Mouse (Mus musculus): ENCODE data around the gene Fbxl12. TPM values are rescaled to one million over a fixed set of nuclear protein-coding genes. Genes with fewer than 3 reads are reported as not detected.
A peak's percentile ranks its signal among the peaks of the same experiment; 100 is the strongest.

Fbxl12 gene
- polyA plus RNA-seq, 1 experiment from 2014 or later: 21.5 TPM

DNA sequence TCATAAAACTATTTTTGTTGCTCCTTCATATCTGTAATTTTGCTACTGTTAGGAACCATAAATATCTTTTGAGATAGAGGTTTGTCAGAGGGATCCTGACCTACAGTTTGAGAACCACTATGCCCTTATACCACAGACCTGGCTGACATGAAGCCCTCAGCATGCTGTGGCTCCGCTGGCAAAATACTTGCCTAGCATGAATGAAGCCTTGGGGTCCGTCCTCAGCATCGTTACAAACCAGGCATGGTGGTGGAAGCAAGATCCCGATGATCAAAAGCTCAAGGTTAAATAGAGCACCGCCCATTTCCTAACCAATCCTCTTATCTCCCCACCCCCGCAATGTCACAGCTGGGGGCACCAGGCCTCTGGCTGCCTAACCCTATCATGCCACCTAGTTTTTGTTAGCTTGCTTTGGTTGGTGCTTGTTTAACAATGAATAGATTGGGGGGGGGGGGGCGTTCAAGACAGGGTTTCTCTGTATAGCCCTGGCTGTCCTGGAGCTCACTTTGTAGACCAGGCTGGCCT is 22.0 kb upstream of the Fbxl12 start:
- H3K27ac ChIP-seq: no peak overlapping the region
- 12% methylated on average over 7 of the region's 7 CpGs for WGBS
- H3K4me1 ChIP-seq: peaks cover 13% of the 10 kb centered on the region; the same call in 1 of the 2 replicates
- H3K9me3 ChIP-seq (replicated peaks): no peaks in the 10 kb centered on the region
- no peak overlapping the region for H3K4me3 ChIP-seq
- DNase-seq (ENCODE audit: low spot score): no peak
- no peaks in the 10 kb centered on the region for H3K27me3 ChIP-seq (ENCODE audit: low read depth, poor library complexity, severe bottlenecking)
- peaks cover 39% of the 10 kb centered on the region for H3K36me3 ChIP-seq

DNA sequence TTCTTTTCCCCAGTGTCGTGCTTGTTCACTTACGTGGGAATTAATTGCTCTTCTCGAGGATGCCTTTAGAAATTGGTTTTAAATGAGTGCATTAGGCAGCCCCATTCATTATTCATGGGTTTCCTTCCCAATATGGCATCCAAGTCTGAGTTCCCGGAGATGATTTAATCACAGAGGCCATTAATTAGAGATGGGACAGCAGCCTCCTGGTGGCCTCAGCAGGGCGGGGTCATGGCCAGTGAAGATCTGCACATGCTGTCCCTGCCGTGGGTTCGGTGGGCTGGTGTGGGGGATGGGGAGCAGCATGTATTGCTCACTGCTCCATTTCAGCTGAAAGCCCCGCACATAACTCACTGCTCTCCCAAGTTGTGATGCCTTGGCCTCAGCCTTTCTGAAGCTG is 21.4 kb upstream of the Fbxl12 start:
- no peaks in the 10 kb centered on the region for H3K9me3 ChIP-seq (replicated peaks)
- peaks cover 13% of the 10 kb centered on the region; the same call in 1 of the 2 replicates for H3K4me1 ChIP-seq
- H3K36me3 ChIP-seq: peaks cover 45% of the 10 kb centered on the region
- no peak overlapping the region for H3K27ac ChIP-seq
- DNase-seq (ENCODE audit: low spot score): no peak
- H3K4me3 ChIP-seq: no peak overlapping the region
- WGBS: 40% methylated on average over 8 of the region's 8 CpGs
- H3K27me3 ChIP-seq (ENCODE audit: low read depth, poor library complexity, severe bottlenecking): no peaks in the 10 kb centered on the region

DNA sequence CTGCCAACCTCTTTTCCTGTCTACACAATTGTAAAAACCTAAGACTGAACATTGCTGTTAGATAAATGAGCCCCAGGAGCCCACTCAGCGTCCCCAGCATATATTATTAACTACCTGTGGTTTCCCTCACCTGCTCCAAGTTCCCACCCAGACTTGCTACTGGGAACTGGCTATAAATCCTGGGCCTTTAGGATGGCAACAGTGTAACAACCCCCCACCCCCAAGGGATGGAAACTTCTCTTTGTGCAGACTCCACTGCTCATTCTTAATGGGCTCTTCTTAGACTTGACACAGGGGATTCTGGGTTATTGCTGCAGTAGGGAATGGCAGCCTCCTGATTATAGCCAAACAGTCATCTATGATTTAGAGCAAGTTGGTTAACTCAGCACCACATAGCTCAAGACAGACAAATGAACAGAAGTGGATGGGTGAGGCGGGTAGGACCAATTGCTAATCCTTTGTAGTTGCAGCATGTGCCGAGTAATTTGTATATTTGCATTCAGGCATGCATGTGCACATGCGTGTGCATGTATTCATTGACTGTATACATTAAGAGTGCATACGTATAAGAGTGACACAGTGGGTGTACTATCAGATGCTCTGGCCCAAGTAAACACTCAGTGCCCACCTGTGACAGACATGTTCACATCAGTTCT is 20.5 kb upstream of the Fbxl12 start:
- Histone ChIP-seq H3K36me3 (peaks cover 53% of the 10 kb centered on the region), H3K27ac (no peak overlapping the region), H3K4me3 (no peak overlapping the region), H3K9me3 (replicated peaks) (no peaks in the 10 kb centered on the region), H3K4me1 (peaks cover 13% of the 10 kb centered on the region; the same call in 1 of the 2 replicates), H3K27me3 (ENCODE audit: low read depth, poor library complexity, severe bottlenecking) (no peaks in the 10 kb centered on the region)
- DNase-seq (ENCODE audit: low spot score): no peak
- WGBS: 82% methylated on average over 5 of the region's 5 CpGs

DNA sequence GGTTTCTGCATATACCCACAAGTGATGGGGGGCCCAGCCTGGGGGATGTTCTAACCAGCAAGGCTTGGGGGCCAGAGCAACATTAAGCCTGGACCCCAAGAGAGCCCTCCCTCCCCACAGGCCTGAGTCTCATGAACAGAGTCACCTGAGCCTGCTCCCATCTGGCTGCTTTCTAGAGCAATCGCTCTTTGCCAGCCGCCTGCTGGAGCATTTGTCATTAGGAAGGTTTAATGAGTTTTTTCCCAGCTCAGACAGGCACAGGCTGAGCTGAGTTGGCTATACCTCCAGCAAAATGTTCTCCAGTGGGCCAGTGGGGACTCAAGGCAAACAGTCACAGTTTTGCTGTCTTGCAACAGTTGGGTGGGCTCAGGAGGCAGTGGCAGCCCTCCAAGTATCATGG is 19.8 kb upstream of the Fbxl12 start:
- 63% methylated on average over 2 of the region's 2 CpGs for WGBS
- H3K27ac ChIP-seq: no peak overlapping the region
- no peak for DNase-seq (ENCODE audit: low spot score)
- peaks cover 13% of the 10 kb centered on the region; the same call in 1 of the 2 replicates for H3K4me1 ChIP-seq
- H3K27me3 ChIP-seq (ENCODE audit: low read depth, poor library complexity, severe bottlenecking): no peaks in the 10 kb centered on the region
- H3K9me3 ChIP-seq (replicated peaks): no peaks in the 10 kb centered on the region
- no peak overlapping the region for H3K4me3 ChIP-seq
- peaks cover 61% of the 10 kb centered on the region for H3K36me3 ChIP-seq

DNA sequence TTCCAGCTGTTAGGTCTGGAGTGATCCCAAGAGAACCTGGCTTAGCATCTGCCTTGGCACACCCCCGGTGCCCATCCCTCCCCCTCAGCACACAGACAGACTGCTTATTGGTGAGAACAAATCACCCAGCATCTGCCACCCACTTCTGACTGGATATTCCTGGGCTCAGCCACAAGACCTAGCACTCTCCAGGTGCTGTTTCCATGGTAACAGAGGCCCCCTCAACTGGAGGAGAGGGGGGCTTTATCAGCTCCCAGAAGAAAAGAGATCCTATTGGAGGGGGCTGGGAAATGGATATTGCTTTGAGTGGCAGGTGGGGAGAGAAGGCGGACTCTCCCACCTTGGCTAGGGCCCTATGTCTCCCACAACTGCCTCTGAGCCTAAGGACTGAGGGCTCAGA is 19.4 kb upstream of the Fbxl12 start:
- Histone ChIP-seq H3K27me3 (ENCODE audit: low read depth, poor library complexity, severe bottlenecking) (no peaks in the 10 kb centered on the region), H3K27ac (no peak overlapping the region), H3K36me3 (peaks cover 65% of the 10 kb centered on the region), H3K9me3 (replicated peaks) (no peaks in the 10 kb centered on the region), H3K4me1 (peaks cover 13% of the 10 kb centered on the region; the same call in 1 of the 2 replicates), H3K4me3 (no peak overlapping the region)
- 93% methylated on average over 2 of the region's 2 CpGs for WGBS
- no peak for DNase-seq (ENCODE audit: low spot score)

DNA sequence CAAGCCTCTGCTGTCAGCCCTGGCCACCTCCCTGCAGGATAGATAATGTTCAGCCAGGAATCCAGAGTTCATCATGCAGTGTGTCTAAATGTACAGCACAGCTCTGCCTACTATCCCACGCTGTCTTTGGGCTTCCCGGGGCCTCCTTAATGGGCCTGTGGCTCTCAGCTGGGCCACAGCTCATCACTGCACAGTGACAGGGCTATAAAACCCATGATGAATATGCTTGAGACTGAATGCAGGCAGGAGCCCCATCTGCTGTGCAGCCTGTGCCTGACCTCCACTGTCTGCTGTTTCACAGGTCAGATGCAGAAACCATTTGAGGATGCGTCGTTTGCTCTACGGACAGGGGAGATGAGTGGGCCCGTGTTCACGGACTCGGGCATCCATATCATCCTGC is 18.3 kb upstream of the Fbxl12 start:
- DNase-seq (ENCODE audit: low spot score): no peak
- Histone ChIP-seq H3K27me3 (ENCODE audit: low read depth, poor library complexity, severe bottlenecking) (no peaks in the 10 kb centered on the region), H3K27ac (no peak overlapping the region), H3K4me1 (peaks cover 13% of the 10 kb centered on the region; the same call in 1 of the 2 replicates), H3K36me3 (peaks cover 76% of the 10 kb centered on the region), H3K4me3 (no peak overlapping the region), H3K9me3 (replicated peaks) (no peaks in the 10 kb centered on the region)
- 83% methylated on average over 8 of the region's 8 CpGs for WGBS

DNA sequence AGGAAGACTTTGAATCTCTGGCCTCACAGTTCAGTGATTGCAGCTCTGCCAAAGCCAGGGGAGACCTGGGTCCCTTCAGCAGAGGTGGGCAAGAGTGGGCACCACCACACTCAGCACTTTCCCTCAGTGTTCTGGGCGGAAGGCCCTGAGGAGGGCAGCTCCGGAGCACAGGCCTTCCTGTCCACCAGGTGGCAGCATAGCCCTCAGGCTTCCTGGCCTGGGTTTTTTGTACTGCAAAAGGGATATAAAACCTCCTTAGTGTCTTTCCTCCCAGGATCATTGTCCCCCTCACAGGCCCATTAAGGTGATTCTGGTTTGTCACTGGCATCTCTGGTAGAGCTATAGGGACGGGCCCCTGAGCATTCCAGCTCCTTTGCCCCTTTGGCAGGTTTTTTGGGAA is 17.8 kb upstream of the Fbxl12 start:
- Histone ChIP-seq H3K27me3 (ENCODE audit: low read depth, poor library complexity, severe bottlenecking) (no peaks in the 10 kb centered on the region), H3K27ac (no peak overlapping the region), H3K36me3 (peaks cover 81% of the 10 kb centered on the region), H3K4me3 (no peak overlapping the region), H3K9me3 (replicated peaks) (no peaks in the 10 kb centered on the region), H3K4me1 (peaks cover 13% of the 10 kb centered on the region; the same call in 1 of the 2 replicates)
- 79% methylated on average over 3 of the region's 3 CpGs for WGBS
- peak; percentile 68 for DNase-seq (ENCODE audit: low spot score)

DNA sequence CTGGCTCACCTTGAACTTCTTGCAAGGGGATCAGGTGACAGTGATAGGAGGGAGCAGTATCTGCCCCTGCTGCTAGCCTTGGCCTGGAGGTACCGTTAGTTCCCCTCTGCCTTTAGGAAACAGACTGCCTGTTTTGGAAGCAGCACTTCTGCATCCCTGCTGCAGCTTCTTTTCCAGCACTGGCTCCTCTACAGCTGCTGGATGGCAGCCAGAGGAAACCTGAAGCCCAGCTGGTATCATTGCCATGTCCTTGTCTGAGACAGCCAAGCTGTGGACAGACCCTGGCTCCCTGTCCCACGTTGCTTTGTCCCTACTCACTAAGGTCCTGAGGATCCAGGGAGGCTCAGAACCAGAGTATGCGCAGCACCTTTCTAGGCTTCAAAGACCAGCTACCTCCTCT is 13.0 kb upstream of the Fbxl12 start:
- H3K4me1 ChIP-seq: peaks cover 16% of the 10 kb centered on the region
- 90% methylated on average over 3 of the region's 3 CpGs for WGBS
- H3K4me3 ChIP-seq: no peak overlapping the region
- no peaks in the 10 kb centered on the region for H3K9me3 ChIP-seq (replicated peaks)
- no peak for DNase-seq (ENCODE audit: low spot score)
- H3K27me3 ChIP-seq (ENCODE audit: low read depth, poor library complexity, severe bottlenecking): no peaks in the 10 kb centered on the region
- no peak overlapping the region for H3K27ac ChIP-seq
- H3K36me3 ChIP-seq: peaks cover 93% of the 10 kb centered on the region

DNA sequence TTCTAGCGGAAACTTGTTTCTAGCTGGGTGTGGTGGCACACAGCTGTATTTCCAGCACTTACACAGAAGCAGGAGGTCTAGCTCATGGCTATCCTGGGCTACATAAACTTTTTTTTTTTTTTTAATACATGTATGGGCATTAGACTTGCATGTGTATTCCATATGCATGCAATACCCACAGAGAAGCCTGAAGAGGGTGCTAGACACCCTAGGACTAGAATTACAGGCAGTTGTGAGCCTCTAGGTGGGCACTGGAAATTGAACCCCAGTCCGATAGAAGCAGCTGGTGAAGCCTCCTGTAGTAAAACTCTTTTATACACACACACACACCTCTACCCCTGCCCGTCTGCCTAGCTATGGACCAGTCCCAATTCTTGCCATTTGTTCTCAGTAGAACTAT is 9.3 kb upstream of the Fbxl12 start:
- H3K4me3 ChIP-seq: peak overlapping the region; percentile 97
- H3K27me3 ChIP-seq (ENCODE audit: low read depth, poor library complexity, severe bottlenecking): no peaks in the 10 kb centered on the region
- DNase-seq (ENCODE audit: low spot score): no peak
- no peak overlapping the region for H3K27ac ChIP-seq
- H3K9me3 ChIP-seq (replicated peaks): no peaks in the 10 kb centered on the region
- peaks cover 23% of the 10 kb centered on the region for H3K4me1 ChIP-seq
- peaks cover 58% of the 10 kb centered on the region for H3K36me3 ChIP-seq
- WGBS: 90% methylated on average over 3 of the region's 3 CpGs

DNA sequence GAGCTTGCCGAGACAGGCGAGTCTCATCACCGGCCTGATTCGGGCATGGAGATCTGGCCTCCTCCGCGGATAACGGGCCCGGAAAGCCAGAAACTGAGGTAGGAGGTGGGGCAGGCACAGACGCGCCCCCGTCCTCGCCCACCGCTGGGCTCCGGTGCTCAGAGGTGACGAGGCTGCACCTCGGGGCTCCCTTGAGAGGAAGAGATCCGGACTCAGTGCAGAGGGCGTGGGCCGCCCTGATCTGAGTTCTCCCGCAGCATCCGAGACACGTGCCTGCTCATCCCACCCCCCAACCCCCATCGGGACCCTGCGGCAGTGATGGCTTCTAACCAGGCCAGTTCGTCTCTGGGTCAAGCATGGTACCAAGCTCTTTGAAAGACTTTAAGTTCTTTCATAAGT is 7.7 kb upstream of the Fbxl12 start:
- H3K4me3 ChIP-seq: peak overlapping the region; percentile 97
- WGBS: 0% methylated on average over 25 of the region's 25 CpGs
- peaks cover 23% of the 10 kb centered on the region for H3K4me1 ChIP-seq
- no peak for DNase-seq (ENCODE audit: low spot score)
- H3K27me3 ChIP-seq (ENCODE audit: low read depth, poor library complexity, severe bottlenecking): no peaks in the 10 kb centered on the region
- H3K9me3 ChIP-seq (replicated peaks): no peaks in the 10 kb centered on the region
- H3K27ac ChIP-seq: peak overlapping the region; percentile 90
- H3K36me3 ChIP-seq: peaks cover 56% of the 10 kb centered on the region

DNA sequence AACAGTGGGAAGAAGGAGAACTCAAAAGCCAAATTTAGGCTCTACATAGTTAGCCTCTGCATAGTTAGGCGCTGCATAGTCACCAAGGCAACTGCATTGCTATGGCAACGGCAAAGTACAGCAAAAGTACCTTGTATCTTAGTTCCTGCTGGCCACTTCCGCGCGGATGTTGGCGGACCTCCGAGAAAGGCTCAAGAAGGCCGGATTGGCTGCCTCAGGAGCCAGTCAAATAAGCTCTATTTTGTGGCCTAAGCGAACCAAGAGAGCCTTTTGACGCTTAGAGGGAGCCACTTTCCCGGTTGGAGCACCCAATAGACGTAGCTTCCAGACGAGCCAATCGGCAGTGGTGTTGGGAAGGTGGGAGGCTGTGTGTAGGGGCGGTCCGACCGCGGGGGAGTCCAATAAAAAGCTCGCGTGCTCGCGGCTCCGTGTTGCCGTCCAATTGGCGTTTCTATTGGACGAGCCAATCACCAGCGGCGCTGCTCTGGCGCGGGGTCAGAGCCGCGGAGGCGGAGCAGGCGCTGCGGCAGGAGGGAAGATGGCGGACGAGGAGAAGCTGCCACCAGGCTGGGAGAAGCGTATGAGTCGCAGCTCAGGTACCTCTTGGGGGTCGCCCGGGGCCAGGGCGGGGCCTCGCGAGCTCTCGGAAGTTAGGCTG is 7.2 kb upstream of the Fbxl12 start, which contains the start of gene Pin1:
TSS of gene Pin1 (plus strand) at position 494 of the 658 bp plus-strand sequence.
- H3K9me3 ChIP-seq (replicated peaks): no peaks in the 10 kb centered on the region
- WGBS: under 1% methylated on average over 45 of the region's 45 CpGs
- peaks cover 56% of the 10 kb centered on the region for H3K36me3 ChIP-seq
- H3K27ac ChIP-seq: peak within 1 kb of the TSS; percentile 90
- peak; percentile 95 for DNase-seq (ENCODE audit: low spot score)
- H3K27me3 ChIP-seq (ENCODE audit: low read depth, poor library complexity, severe bottlenecking): no peaks in the 10 kb centered on the region
- peaks cover 23% of the 10 kb centered on the region for H3K4me1 ChIP-seq
- peak within 1 kb of the TSS; percentile 97 for H3K4me3 ChIP-seq

DNA sequence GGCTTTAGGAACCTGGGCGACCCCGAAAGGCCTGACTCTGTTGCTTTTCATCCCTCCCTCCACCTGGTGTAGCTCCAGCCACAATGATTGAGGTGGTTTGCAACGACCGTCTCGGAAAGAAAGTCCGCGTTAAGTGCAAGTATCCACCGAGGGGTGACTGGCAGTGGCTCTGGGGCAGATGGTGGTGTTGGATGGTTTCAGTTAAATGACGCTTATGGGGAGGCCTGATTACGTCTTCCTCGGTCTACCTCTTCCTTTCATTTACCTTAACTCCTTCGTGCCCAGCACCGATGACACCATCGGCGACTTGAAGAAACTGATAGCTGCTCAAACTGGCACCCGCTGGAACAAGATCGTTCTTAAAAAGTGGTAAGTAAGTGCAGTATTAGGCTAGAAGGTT is 554 bp upstream of the Fbxl12 start:
- H3K9me3 ChIP-seq (replicated peaks): no peaks in the 10 kb centered on the region
- WGBS: 5% methylated on average over 17 of the region's 17 CpGs
- peaks cover 21% of the 10 kb centered on the region for H3K4me1 ChIP-seq
- peaks cover 31% of the 10 kb centered on the region for H3K36me3 ChIP-seq
- H3K4me3 ChIP-seq: peak overlapping the region; percentile 84
- peak overlapping the region; percentile 62 for H3K27ac ChIP-seq
- no peaks in the 10 kb centered on the region for H3K27me3 ChIP-seq (ENCODE audit: low read depth, poor library complexity, severe bottlenecking)
- no peak for DNase-seq (ENCODE audit: low spot score)

DNA sequence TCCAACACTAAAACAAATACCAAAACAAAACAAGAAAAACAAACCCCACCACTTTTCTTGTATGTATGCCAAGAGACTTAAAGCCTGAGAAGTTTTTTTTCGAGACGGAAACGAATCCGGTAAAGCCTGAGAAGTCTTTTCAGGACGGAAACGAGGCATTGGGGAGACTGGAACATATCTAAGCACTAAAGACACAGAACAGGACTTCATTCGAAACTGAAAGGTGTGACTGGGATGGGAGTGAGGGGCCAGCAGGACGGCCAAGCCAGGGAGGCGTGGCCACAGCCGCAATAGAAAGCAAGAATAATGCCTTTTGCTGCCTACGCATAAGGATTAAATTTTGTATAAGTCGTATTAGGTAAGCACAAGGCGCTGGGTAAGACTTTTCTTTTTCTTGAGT is 786 bp downstream of the Fbxl12 start:
- H3K4me1 ChIP-seq: peaks cover 21% of the 10 kb centered on the region
- H3K9me3 ChIP-seq (replicated peaks): no peaks in the 10 kb centered on the region
- peak overlapping the region; percentile 33; the same call in 1 of the 2 replicates for H3K27ac ChIP-seq
- 14% methylated on average over 13 of the region's 13 CpGs for WGBS
- H3K4me3 ChIP-seq: peak overlapping the region; percentile 84
- no peak for DNase-seq (ENCODE audit: low spot score)
- peaks cover 38% of the 10 kb centered on the region for H3K36me3 ChIP-seq
- no peaks in the 10 kb centered on the region for H3K27me3 ChIP-seq (ENCODE audit: low read depth, poor library complexity, severe bottlenecking)
